Mouse (Mus musculus) heart, embryonic 16.5 days (tissue): ENCODE measurements at regions not wholly inside any gene's neighbourhood (a gene's known extent, or its start where the extent isn't known, plus 50 kb on each side); places are given as distances from the start of the nearest gene placed in this dataset.

Experiments used
- ATAC-seq: fragments of 200-750 bp; cut with Nextera tagmentation; replicated peaks from 2 replicates; pipeline ENCODE4 v1.8.0; 2017; ENCODE audit warnings: moderate number of reproducible peaks; ENCODE audit not compliant: insufficient read depth, low FRiP score; ENCODE audit errors: extremely low read depth
- H3K27ac ChIP-seq: fragments of 300-500 bp; sonication (generic); 2 replicates; pipeline ENCODE4 v1.5.1; 2014; ENCODE audit warnings: mild to moderate bottlenecking, low read length, control low read depth, moderate library complexity
- H3K27me3 ChIP-seq: fragments of 300-500 bp; sonication (generic); 2 replicates; pipeline ENCODE4 v1.6.1; 2014; ENCODE audit warnings: low read length, mixed read lengths; ENCODE audit not compliant: control insufficient read depth, insufficient read depth
- H3K36me3 ChIP-seq: fragments of 300-500 bp; sonication (generic); 2 replicates; pipeline ENCODE4 v1.6.1; 2014; ENCODE audit not compliant: control insufficient read depth, insufficient read depth
- H3K4me1 ChIP-seq: fragments of 300-500 bp; sonication (generic); 2 replicates; pipeline ENCODE4 v1.6.1; 2014; ENCODE audit warnings: low read length, mixed read lengths; ENCODE audit not compliant: control insufficient read depth, insufficient read depth
- H3K4me2 ChIP-seq: fragments of 300-500 bp; sonication (generic); 2 replicates; pipeline ENCODE4 v1.6.1; 2014; ENCODE audit warnings: low read depth, mild to moderate bottlenecking, control low read depth, low read length
- H3K4me3 ChIP-seq: fragments of 300-500 bp; sonication (generic); 2 replicates; pipeline ENCODE4 v1.5.1; 2014; ENCODE audit warnings: mild to moderate bottlenecking, control low read depth, low read length
- H3K9ac ChIP-seq: fragments of 300-500 bp; sonication (generic); 2 replicates; pipeline ENCODE4 v1.6.1; 2014; ENCODE audit warnings: low read length, control low read depth
- H3K9me3 ChIP-seq: fragments of 300-500 bp; sonication (generic); replicated peaks from 2 replicates; pipeline ENCODE4 v1.6.1; 2016; ENCODE audit warnings: low read length; ENCODE audit not compliant: control insufficient read depth
- WGBS: fragments of 180-500 bp; shearing (Covaris S2); extraction: QIAGEN DNeasy Blood & Tissue Kit; methylation state at CpG from one replicate; pipeline ENCODE4 v1.1.7; 2014; 5-methylcytosine and 5-hydroxymethylcytosine counted together

DNA sequence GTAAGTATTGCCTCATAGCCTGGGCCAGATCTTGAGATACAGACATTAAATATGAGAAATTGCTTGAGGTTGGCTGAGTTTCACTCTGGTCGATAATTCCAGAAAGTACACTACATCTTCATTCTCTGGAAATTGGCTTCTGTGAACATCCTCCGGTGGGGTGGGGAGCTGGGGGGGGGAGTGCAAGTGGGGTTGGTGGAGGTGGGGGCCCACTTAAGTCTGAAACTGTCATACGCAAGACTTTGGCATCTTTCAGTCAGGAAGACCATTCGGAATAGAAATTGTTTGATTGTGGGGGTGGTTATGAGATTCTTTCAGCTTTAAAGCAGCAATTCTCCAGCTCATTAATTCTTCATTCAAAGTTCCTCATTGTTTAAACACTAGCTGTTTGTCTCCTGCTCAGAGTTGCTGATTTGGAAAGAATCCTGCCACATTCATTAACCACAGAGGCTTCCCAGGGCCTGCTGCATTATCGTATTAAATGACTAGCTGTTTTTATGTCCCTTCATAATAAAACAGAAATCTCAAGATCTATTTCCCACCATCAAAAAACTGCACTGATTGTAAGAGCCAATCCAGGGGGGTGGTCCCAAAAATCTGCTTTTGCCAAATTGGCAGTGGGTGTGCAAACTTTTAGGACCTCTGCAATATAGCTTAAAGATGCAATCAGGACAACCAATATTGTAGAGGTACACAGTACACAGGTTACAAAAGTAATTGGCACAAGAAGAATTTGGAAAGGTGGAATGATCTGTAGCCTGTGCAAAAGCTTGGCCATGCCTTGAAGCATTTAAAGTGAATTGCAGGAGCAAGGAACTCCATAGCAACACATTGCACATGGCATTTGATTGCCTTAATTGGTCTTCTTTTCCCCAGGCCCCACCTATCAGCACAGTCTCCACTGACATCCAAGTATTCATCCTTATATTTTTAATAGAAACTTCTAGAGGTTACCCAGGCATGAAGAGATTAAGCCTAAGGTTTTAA lies 532.2 kb downstream of the Epm2a start:
- Histone ChIP-seq H3K9ac (no peak overlapping the region), H3K27ac (no peak overlapping the region), H3K36me3 (no peaks in the 10 kb centered on the region), H3K4me1 (0 out of 2 replicates have a peak, but pooled peaks cover 2% of the 10 kb centered on the region), H3K27me3 (no peaks in the 10 kb centered on the region), H3K9me3 (no peaks in the 10 kb centered on the region), H3K4me2 (no peak overlapping the region), H3K4me3 (no peak overlapping the region)
- WGBS, result 80% methylated on average over 5 of the region's 5 CpGs
- ATAC-seq, result no peak

DNA sequence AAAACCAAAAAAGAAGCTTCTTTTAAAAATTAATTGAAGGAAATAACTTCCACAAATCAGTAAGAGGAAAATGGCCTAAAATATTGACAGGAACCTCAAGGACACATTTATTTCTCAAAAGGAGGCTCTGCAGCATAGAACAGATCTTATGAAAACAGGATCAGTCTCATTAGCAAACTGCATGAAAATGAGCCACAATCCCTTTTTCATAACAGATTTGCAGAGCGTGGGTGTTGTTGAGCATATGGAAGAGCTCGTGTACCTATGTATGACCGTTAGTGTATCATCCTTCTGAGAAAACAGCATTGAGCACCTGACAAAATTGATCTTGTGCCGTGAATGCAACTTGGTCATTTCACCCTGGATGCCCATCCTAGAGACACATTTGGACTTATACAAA lies 543.0 kb downstream of the Epm2a start:
- no peak overlapping the region for H3K4me2 ChIP-seq
- no peaks in the 10 kb centered on the region for H3K9me3 ChIP-seq
- no peak overlapping the region for H3K4me3 ChIP-seq
- no peak overlapping the region for H3K9ac ChIP-seq
- 86% methylated on average over 4 of the region's 4 CpGs for WGBS
- H3K27ac ChIP-seq, result no peak overlapping the region
- no peaks in the 10 kb centered on the region for H3K27me3 ChIP-seq
- no peaks in the 10 kb centered on the region for H3K4me1 ChIP-seq
- no peaks in the 10 kb centered on the region for H3K36me3 ChIP-seq
- ATAC-seq, result no peak

DNA sequence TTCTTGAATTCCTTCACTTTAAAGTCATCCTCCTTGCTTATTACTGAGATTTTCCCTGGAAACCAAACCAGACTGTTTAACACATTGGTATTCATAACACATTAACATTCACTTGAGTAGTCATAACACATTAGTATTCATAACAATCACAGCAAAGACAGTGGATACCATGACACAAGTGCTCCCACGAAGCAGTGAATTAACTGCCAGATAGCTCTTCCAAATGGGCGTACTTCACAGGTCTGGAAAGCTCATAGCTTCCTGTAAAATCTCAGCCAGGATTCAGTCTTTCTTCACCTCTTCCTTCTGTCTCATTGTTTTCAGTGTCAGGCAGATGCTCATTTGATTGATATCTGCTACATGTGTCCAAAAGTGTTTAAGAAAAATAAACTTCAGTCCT lies 545.7 kb downstream of the Epm2a start:
- no peak overlapping the region for H3K9ac ChIP-seq
- H3K9me3 ChIP-seq, result no peaks in the 10 kb centered on the region
- H3K27ac ChIP-seq, result no peak overlapping the region
- ATAC-seq, result no peak
- H3K36me3 ChIP-seq, result no peaks in the 10 kb centered on the region
- WGBS, result 56% methylated on average over 2 of the region's 2 CpGs
- no peaks in the 10 kb centered on the region for H3K4me1 ChIP-seq
- H3K4me2 ChIP-seq, result no peak overlapping the region
- H3K27me3 ChIP-seq, result no peaks in the 10 kb centered on the region
- H3K4me3 ChIP-seq, result no peak overlapping the region

- Histone ChIP-seq H3K36me3 (no peaks in the 10 kb centered on the region), H3K4me1 (no peaks in the 10 kb centered on the region), H3K4me3 (no peak overlapping the region), H3K27me3 (no peaks in the 10 kb centered on the region), H3K9ac (no peak overlapping the region), H3K4me2 (no peak overlapping the region), H3K9me3 (no peaks in the 10 kb centered on the region), H3K27ac (no peak overlapping the region)
- ATAC-seq, result no peak
- WGBS, result 70% methylated on average over 3 of the region's 3 CpGs
Observed at GRCm38 (mm10) chr10:11922132-11922531, 578.9 kb downstream of the Epm2a start.

- WGBS, result 88% methylated on average over 2 of the region's 2 CpGs
- H3K4me2 ChIP-seq, result no peak overlapping the region
- no peaks in the 10 kb centered on the region for H3K27me3 ChIP-seq
Observed at GRCm38 (mm10) chr10:11938164-11938563, 595.0 kb downstream of the Epm2a start.

GRCm38 (mm10) chr10:11942772-11943171 lies 599.6 kb downstream of the Epm2a start:
- 74% methylated on average over 2 of the region's 2 CpGs for WGBS
- H3K4me1 ChIP-seq, result no peaks in the 10 kb centered on the region

More at GRCm38 (mm10) chr10:11938164-11938563, 595.0 kb downstream of the Epm2a start:
- Histone ChIP-seq H3K9me3 (no peaks in the 10 kb centered on the region), H3K4me1 (no peaks in the 10 kb centered on the region), H3K27ac (no peak overlapping the region), H3K9ac (no peak overlapping the region), H3K36me3 (no peaks in the 10 kb centered on the region), H3K4me3 (no peak overlapping the region)
- ATAC-seq, result no peak

DNA sequence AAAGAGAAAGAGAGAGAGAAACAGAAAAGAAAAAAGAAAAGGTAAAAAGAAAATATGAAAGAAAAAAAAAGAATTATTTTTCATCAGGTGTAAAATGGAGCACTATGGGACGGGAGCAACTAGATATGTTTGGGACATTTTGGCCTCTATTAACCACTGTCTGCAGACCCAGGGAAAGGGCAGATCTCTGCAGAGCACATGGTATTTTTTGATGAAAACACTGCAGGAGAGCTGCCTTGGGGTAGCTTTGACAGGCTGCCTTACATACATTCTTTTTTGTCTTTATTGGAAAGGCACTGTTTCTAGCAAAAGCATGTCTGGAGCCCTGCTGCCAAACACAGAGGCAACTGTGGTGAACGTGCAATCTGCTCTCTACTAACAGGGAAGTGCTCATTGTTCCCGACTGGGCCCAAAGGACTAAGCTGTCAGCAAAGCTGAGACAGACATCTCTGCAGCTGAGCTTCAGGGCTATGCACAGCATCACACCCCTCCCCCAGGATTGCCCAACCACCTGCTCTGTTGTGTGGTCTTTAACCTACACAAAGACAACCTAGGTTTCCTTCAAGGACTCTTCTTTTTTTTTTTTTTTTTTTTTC lies 617.2 kb downstream of the Epm2a start:
- 41% methylated on average over 3 of the region's 3 CpGs for WGBS
- Histone ChIP-seq H3K27me3 (no peaks in the 10 kb centered on the region), H3K9me3 (no peaks in the 10 kb centered on the region), H3K4me3 (no peak overlapping the region), H3K9ac (no peak overlapping the region), H3K4me2 (no peak overlapping the region), H3K4me1 (no peaks in the 10 kb centered on the region), H3K36me3 (no peaks in the 10 kb centered on the region), H3K27ac (no peak overlapping the region)
- no peak for ATAC-seq

More at GRCm38 (mm10) chr10:11942772-11943171, 599.6 kb downstream of the Epm2a start:
- Histone ChIP-seq H3K27me3 (no peaks in the 10 kb centered on the region), H3K4me3 (no peak overlapping the region), H3K4me2 (no peak overlapping the region), H3K9ac (no peak overlapping the region), H3K9me3 (no peaks in the 10 kb centered on the region), H3K27ac (no peak overlapping the region), H3K36me3 (no peaks in the 10 kb centered on the region)
- no peak for ATAC-seq

- no peak for ATAC-seq
- no peak overlapping the region for H3K27ac ChIP-seq
- H3K4me2 ChIP-seq, result no peak overlapping the region
- no peak overlapping the region for H3K4me3 ChIP-seq
- no peaks in the 10 kb centered on the region for H3K4me1 ChIP-seq
- no peaks in the 10 kb centered on the region for H3K36me3 ChIP-seq
- H3K9ac ChIP-seq, result no peak overlapping the region
- no peaks in the 10 kb centered on the region for H3K9me3 ChIP-seq
- no peaks in the 10 kb centered on the region for H3K27me3 ChIP-seq
- WGBS, result 51% methylated on average over 3 of the region's 3 CpGs
Observed at GRCm38 (mm10) chr10:12004966-12005365, 661.8 kb downstream of the Epm2a start.

GRCm38 (mm10) chr10:12005889-12006288 lies 662.7 kb downstream of the Epm2a start:
- no peaks in the 10 kb centered on the region for H3K9me3 ChIP-seq
- H3K27me3 ChIP-seq, result no peaks in the 10 kb centered on the region
- no peak for ATAC-seq
- H3K4me2 ChIP-seq, result no peak overlapping the region
- H3K9ac ChIP-seq, result no peak overlapping the region
- WGBS, result 34% methylated on average over 1 of the region's 1 CpGs
- H3K36me3 ChIP-seq, result no peaks in the 10 kb centered on the region
- no peak overlapping the region for H3K27ac ChIP-seq
- H3K4me1 ChIP-seq, result no peaks in the 10 kb centered on the region
- no peak overlapping the region for H3K4me3 ChIP-seq
